Mouse (Mus musculus): ENCODE measurements around the gene Slc35a1.
"Not testable (repeated sequence)": the region's sequence is repeated elsewhere in the genome, so short reads cannot be mapped to it uniquely, and the experiment has no call there.

Gene Slc35a1

DNA sequence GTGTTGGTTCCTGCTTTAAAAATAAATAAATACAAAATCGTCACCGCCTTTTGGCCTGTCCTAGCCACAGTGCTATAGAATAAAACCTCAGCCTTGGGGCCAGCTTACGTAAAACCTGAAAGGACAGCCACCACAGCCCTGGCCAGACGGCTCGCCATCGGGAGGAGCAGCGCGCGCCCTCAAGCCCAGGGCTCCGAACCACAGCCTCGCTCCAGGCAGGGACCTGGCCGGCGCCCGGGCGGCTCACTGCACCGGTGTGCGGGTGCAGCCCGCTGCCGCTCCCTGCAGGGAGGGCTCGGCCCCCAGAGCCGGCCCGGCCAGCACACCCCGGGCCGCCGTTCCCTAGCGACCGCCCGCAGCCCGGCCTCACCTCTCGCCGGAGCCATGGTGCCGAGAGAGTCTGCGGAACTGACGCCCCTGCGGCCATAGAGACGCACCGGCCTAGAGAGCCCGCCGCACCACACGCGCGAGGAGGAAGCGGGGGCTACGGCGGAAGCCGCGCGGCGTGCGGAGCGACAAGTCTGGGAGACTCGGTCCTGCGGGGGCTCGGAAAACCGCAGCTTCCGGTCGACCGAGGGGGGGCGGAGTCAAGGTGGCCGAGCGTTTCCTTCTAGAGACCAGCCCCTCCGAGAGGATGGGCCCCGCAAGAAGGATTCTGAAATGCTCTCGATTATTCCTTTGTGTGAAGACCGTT lies at the start of gene Slc35a1:
Slc35a1 (minus strand) TSS at position 565 of the 694 bp plus-strand sequence.
- DNase-seq (ENCODE audit: low read depth): peak; percentile 92

DNA sequence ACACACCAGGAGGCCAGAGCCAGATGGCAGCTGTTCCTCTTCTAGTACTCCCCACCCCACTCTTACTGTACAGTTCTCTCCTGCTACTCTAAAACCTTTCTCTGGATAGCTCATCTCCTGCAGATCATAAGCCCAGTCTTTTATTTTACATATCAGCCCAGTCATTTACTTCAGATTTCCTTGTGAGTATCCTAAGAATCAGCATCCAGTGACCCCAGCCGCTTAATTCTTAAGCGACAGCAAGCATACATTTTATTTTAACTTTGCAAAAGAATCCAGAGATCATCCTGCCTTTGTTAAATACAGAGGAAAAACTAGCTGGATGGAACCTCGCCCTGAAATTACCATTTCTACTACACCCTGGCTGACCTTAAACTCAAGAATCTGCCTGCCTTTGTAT lies 47.2 kb upstream of the Slc35a1 start:
- DNase-seq (ENCODE audit: low read depth): no peak

DNA sequence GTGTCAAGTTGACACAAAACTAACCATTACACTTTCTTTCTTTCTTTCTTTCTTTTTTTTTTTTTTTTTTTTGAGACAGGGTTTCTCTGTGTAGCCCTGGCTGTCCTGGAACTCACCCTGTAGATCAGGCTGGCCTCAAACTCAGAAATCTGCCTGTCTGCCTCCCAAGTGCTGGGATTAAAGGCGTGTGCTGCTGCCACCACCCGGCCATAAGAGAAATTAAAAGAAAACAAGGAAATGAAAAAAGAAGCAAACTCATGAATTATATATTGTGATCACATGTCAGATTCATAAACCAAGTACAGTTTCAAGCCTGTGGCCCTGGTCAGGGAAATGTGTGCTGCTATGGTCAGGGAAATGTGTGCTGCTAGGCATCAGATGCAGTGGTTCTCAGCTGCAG lies 46.2 kb upstream of the Slc35a1 start:
- peak; percentile 54 for DNase-seq (ENCODE audit: low read depth)

DNA sequence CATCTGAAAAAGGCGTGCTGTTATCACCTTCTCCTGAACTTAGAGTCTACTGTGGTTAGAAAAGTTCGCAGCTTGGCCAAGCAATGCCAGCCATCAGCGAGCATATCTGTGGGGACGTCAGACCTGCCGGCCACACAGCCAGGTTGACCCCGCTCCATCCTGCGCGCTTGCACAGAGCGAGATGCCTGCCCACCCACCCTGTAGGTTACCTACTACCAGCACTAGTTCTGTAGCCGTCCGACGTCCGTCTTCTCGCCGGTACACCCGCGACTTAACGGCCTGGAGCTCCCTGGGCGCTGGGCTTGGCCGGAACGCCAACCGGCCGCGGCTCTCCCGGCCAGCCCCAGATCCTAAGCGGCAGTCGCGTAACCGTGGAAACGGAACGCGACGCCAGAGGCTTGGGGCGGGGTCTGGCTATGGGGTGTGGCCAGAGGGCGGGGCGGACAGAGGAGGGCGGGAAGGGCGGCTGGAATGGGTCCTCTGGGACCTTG lies 42.7 kb upstream of the Slc35a1 start, which contains the start of gene Cfap206:
Cfap206 (minus strand) TSS at position 356 of the 491 bp plus-strand sequence.
- peak; percentile 48 for DNase-seq (ENCODE audit: low read depth)

DNA sequence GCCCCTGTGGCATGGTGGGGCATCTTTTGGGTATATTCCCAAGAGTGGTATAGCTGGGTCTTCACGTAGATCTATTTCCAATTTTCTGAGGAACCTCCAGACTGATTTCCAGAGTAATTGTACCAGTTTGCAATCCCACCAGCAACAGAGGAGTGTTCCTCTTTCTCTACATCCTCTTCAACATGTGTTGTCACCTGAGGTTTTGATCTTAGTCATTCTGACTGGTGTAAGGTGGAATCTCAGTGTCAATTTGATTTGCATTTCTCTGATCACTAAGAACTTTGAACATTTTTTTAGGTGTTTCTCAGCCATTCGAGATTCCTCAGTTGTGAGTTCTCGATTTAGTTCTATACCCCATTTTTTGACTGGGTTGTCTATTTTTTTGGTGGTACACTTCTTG lies 38.5 kb upstream of the Slc35a1 start:
- not testable (repeated sequence) for DNase-seq (ENCODE audit: low read depth)

DNA sequence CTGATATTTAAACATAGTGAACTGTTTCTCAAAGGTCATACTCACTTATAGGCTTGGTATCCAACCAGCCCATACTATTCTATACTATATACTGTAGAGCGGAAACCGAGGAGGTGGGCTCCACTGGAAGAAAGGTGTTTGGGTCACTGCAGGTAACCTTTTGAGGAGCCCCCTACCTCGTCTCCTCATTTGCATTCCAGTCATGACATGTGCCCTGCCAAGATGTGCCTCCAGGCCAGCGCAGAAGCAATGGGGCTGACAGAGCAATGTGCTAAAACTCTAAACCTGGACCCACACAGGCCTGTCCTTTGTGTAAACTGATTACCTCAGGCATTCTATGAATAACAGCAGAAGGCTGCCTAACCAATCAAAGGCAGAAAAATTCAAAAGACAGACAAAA lies 37.1 kb upstream of the Slc35a1 start:
- no peak for DNase-seq (ENCODE audit: low read depth)

DNA sequence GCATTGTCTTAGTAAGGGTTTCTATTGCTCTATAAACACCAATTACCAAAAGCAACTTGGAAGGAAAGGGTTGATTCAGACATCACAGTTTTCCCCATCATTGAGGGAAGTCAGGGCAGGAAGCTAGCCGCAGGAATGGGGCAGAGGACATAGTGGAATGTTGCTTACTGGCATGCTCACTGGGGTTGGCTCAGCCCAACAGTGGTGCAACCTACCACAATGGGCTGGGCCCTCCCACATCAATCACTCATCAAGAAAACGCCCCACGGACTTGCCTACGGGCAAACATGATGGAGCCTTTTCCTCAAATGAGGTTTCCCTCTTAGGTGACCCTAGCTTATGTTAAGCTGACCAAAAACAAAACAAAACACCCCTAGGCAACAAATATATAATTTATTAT lies 35.9 kb upstream of the Slc35a1 start:
- no peak for DNase-seq (ENCODE audit: low read depth)

DNA sequence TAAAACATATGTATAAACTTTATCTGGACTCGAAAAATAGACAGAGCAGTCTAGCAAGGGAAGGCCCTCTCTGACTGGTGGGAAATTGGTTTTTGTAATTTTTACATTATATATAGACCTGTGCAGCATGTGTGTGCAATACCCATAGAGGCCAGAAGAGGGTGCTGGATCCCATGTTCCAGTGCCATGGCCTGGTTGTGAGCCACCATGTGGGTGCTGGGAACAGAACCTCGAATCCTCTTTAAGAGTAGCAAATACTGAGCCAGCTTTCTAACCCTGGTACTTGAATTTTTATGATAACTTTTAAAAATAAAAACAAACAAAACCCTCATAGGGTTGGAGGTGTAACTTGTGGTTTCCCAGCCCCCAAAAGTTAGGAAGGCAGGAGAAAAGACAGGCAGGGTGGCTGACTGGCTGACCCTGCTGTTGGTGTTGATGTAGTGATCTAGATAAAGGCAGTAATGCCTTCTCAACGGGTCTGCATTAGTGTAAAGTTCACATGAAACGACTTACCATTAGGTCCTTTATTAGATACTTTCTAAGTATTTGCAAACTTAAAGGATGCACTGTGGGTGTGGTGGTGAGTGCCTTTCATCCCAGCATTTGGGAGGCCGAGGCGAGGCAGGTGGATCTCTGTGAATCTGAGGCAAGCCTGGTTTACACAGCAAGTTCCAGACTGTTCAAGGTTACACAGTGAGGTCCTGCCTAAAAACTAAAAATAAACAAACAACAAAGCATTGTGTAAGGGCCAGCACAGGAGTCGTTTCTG lies 33.1 kb upstream of the Slc35a1 start:
- no peak for DNase-seq (ENCODE audit: low read depth)

DNA sequence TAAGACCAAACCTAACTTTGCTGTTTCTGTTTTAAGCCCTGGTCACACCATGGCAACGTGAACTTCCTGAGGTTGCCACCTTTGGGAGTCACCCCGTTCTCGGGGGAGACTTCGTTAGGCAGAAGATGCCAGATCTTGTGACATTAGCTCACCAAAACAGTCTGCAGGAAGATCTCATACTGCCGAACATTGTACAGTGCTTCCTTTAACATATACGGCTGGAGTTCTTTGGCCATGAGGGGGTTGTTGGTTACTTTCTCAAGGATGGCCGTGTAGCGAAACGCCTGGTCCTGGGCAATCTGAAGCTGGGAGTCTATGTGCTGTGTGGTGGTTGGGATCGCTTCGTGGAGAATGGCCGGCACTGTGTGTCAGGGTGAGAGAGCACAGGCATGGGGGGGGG lies 32.2 kb upstream of the Slc35a1 start:
- DNase-seq (ENCODE audit: low read depth): no peak

DNA sequence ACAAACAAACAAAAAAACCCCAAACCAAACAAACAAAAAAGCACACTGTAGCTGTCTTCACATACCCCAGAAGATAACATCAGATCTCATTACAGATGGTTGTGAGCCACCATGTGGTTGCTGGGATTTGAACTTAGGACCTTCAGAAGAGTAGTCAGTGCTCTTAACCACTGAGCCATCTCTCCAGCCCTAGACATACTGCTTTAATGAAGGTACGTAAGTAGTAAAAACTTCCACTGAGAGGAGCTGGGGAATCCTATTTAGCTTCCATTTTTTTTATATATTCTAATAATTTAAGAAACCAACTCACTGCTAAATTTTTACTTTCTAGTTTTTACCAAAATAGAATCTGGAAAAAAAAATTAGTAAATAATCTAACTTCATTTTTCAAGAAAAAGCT lies 27.8 kb upstream of the Slc35a1 start:
- DNase-seq (ENCODE audit: low read depth): no peak

DNA sequence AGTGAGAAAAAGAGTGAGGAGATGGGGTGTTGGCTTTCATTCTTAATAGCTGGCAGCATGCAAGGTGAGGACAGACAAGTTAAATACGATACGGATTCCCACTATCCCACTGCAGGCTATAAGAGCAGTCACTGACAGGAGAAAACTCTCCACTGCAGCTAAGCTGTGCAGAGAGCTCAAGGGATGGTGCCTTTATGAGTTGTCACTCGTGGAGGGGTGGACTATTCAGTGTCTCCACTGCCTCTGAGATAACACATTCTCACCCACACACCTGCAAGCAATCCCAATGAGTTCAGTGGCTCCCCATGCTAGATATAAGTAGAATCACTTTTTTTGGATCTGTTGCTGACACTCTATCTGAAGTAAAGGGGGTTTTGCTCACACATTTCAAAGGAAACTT lies 20.9 kb upstream of the Slc35a1 start:
- DNase-seq (ENCODE audit: low read depth): no peak

DNA sequence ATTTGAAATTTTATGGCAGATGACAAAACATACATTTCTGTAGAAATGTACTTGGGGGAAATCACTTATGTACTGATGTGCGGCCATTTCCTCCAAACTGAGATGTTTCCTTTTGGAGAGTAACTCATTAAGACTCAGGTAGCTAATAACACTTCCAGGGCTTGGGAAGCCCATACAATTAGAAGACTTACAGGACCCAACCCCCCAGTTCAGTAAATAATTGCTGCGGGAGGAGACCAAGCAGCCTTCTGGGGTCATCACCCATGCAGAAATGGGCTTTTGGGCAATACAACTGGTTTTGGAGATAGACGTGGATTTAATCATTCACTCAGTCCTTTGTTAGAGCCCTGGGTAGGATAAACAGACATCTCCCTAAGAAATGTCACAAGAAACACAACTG lies 20.0 kb upstream of the Slc35a1 start:
- DNase-seq (ENCODE audit: low read depth): no peak

DNA sequence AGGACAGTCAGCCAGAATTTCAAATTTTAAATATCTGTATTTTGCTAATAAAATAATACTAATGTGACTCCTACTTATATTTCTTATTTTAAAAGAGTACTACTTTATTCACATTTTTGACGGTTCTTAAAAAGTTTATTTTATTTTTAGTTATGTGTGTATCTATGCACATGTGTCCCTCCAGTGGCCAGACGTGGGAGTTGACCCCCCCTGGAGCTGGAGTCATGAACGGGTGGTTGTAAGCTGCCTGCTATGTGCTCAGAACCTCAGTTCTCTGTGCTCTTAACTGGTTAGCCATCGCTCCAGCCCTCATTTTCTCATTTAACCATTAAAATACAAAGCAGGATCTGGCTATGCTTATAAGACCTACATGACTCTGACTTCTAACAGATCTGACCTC lies 15.8 kb upstream of the Slc35a1 start:
- peak; percentile 37 for DNase-seq (ENCODE audit: low read depth)

DNA sequence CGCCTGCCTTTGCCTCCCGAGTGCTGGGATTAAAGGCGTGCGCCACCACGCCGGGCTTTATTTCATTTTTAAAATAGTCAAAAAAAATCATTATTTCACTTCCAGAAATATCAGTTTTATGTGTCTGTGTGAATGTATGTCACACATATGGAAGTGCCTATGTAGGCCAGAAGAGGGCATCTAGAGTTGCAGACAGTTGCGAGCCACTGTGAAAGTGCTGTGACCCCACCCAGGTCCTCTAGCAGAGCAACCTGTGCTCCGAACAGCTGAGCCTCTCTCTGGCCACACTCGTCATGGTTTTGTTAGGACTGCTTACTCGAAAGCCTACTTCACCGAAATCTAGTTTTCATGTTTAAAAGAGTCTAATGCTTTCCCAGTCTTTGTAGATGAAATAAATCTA lies 15.0 kb upstream of the Slc35a1 start:
- DNase-seq (ENCODE audit: low read depth): no peak

DNA sequence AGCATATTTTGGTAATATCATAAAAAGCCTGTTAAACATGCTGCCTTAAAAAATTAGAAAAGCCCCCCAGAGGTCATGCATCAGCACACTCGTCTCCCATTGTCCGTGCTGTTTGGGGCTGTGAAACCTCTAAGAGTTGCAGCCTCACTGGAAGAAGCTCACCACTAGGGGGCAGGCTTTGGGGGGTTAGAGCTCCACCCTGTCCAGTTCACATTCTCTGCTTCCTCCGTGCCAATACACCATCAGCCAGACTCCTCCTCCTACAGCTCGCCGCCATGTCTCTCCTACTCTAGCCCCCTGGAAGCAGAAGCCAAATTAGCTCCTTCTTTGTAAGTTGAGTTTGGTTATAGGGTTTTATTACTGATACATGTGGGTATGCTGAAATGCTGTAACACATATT lies 14.3 kb upstream of the Slc35a1 start:
- DNase-seq (ENCODE audit: low read depth): peak; percentile 85

DNA sequence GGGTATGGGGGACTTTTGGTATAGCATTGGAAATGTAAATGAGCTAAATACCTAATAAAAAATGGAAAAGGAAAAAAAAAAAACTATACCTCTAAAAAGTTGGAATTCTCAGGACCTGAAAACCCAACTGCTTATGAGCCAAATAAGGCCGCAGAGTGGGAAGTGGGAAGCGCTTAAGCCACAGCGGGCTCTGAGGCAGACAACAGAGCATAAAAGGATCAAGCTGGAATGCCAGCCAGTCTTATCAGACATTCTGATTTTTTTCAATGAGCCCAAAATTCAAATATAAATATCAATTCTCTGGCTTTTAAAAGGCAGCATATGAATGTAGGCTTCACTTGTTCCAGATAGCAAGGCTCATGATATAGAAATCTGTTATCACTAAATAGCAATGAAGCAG lies 783 bp upstream of the Slc35a1 start:
- no peak for DNase-seq (ENCODE audit: low read depth)

DNA sequence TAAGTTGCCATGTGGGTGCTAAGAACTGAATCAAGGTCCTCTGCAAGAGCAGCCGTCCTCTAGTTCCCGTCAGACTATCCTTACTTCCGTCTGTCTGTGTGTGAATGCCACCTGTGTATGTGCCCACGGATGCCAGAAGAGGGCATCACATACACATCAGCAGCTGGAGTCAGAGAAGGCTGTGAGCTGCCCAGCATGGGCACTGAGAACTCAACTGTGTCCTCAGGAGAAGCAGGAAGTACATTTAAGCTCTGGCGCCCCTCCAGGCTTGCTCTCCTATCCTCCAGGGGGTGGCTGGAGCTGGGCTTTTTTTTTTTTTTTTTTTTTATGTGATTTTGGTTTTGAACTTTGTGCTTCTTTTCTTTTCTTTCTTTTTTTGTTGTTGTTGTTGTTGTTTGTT lies 6.7 kb downstream of the Slc35a1 start:
- DNase-seq (ENCODE audit: low read depth): peak; percentile 54

DNA sequence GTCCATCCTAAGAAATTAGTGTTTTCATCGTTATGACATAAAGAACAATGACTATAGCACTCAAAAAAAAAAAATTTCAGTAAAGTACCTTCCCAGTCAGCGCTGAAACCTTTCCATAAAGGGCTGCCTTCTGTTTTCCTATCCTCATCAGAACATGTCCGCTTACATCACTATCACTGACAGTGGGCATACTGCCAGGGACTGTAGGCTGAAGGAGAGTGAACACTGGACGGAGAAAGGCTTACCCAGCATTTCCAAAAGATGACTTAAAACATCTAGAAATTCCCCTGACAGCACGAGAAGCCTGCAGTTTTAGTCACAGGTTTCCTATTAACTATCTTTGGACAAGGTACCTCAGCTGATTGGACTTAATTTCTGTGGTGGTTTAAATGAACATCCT lies 13.5 kb downstream of the Slc35a1 start:
- no peak for DNase-seq (ENCODE audit: low read depth)

DNA sequence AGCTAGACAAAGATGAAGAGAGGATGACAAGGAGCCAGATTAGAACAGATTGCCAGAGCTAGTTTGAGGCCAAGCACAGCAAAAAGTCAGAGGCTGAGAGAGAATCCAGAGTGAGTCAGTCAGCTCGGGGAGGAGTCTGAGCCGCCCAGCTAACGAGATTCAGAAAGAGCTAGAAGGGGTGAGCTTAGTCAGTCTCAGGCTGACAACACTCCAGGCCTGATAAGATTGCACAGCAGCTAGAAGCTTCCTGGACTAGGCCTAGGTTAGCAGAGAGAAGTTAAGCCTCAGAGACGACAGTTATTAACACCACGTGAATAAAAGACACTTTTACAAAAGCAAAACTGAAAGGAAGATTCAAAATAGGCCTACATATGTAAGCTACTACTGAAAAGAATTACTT lies 19.3 kb downstream of the Slc35a1 start:
- DNase-seq (ENCODE audit: low read depth): no peak

DNA sequence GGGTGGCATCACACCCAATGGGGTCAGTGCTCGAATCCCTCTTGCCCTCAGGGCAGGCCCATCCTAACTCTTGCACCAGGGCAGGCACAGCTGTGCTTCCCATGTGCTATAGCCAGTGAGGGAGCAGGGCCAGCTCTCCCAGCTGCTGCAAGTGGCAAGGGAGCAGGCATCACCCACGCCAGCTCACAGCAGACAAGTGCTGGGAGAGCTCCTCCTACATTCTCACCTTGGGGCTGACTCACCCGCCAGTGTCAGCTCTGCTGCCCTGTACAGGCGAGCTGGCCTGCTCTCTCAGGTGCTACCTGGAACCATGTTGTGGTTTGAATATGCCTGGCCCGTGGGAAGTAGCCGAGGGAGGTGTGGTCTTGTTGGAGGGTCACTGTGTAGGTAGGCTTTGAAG lies 25.3 kb downstream of the Slc35a1 start:
- no peak for DNase-seq (ENCODE audit: low read depth)

DNA sequence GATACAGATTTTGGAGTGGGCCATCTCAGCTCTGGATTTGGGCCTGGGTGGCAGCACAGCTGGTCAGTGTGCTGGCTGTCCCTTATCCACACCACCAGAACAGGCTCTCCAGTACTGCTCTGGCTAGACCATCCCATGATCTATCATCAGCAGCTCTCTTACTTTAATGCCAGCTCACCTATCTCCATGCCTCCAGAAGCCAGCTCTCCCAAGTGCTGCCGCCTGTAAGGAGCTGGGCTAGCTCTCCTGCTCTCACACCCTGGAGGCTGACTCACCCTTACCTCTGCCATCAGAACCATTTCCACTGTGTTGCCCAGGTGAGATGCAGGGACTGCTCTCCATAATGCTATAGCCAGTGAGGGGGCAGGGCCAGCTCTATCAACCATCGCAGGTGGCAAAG lies 25.7 kb downstream of the Slc35a1 start:
- DNase-seq (ENCODE audit: low read depth): no peak

DNA sequence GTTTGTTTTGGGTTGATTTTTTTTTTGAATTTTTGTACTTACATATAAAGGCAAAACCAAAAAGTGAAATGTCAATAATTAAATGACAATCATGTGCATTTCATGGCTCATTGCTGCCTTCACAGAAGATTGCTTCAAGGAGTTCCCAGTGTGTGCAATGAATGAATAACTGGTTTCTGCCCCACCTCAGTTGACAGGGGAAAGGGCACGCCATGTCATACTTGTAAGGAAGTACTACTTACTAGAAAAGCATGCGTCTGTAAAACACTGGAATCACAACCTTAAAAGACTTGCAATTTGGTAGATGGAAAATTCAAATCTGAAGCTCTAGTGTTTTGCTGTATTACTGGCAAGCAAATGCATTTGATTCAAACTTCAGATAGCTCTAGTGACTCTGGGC lies 28.2 kb downstream of the Slc35a1 start:
- no peak for DNase-seq (ENCODE audit: low read depth)

DNA sequence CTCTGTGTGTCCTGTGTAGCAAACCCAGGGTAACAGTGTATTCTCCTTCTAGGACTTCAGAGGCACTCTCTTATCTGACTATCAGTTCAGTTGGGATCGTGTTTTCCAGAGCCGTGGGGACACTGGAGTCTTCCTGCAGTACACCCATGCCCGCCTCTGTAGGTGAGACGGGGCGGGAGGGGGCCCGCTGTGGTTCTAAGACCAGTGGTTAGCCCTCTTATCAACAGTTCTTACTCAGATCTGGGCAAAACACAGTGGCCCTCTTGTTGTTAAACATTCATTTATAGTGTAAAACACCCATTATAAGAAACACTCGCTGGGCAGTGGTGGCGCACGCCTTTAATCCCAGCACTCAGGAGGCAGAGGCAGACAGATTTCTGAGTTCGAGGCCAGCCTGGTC lies 31.1 kb downstream of the Slc35a1 start:
- no peak for DNase-seq (ENCODE audit: low read depth)

DNA sequence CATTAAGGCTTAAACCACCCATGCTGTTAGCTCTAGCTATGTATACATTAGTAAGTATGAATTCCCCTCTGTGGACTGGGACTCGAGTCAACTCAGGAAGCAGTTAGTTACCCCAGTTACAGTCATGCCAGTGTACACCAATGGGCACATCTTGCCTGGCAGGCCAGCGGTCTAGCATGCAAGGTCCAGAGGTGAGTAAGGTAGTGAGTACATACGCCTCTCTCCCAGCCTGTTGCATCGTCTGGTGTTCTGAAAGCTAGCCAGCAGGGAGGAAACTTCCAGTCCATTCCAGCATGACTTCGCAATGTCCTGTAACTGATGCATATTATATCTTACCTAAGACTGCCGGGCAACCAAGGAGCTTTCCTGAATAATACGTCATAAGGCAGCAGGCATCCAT lies 34.1 kb downstream of the Slc35a1 start:
- DNase-seq (ENCODE audit: low read depth): no peak
